Mouse (Mus musculus): Measurements from ENCODE around the gene Il16. TPM values are rescaled to one million over a fixed set of nuclear protein-coding genes. Genes with fewer than 3 reads are reported as not detected.

The Il16 gene
- 1.4 and 1.6 TPM in 2 replicates for polyA plus RNA-seq (2015; fragmentation: Nextera tagmentation; extraction: Ambion mirVana)

DNA sequence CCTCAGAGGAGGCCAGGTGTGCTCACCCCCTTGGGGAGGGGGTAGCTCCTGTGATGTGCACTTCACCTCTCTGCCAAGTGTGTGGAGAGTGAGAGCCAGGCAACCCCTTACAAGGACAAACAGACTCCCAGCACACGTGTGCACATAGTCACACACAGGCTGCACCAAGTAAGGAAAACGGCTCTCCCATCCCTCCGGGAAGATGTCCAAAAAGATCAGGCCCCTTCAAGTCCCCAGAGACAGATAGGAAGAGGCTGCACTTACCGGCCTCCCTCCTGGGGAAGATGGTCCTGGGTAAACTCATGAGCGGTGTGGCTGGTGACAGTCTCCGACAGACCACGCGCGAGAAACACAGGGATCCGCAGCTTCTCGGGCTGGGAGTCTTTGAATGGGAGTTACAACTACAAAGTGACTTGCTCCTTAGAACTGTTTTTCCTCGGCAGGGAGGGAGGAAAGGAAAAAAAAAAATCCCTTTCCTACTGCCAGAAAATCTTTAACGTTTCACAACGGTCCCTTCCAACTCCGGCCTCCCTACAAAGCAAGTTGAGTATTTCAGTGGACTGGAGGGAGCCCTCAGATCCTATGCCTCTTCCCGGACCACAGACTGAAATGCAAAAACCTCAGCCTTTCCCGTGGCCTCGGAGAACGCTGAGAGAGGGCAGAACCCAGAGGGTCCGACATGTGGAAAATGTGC lies at the start of gene Il16:
Il16 (minus strand) TSS at position 314 of the 694 bp plus-strand sequence.
- H3K27me3 ChIP-seq = no peaks in the 10 kb centered on the region
- no peak within 1 kb of the TSS for H3K4me3 ChIP-seq
- no peak within 1 kb of the TSS for H3K9ac ChIP-seq
- ATAC-seq (ENCODE audit: low FRiP score) = no peak
- no peaks in the 10 kb centered on the region for H3K9me3 ChIP-seq
- H3K27ac ChIP-seq = no peak within 1 kb of the TSS
- H3K4me1 ChIP-seq (replicated peaks) = peaks cover 12% of the 10 kb centered on the region
- 51% methylated on average over 20 of the region's 20 CpGs for WGBS
- no peaks in the 10 kb centered on the region for H3K36me3 ChIP-seq
- H3K4me2 ChIP-seq = peak within 1 kb of the TSS; percentile 19

DNA sequence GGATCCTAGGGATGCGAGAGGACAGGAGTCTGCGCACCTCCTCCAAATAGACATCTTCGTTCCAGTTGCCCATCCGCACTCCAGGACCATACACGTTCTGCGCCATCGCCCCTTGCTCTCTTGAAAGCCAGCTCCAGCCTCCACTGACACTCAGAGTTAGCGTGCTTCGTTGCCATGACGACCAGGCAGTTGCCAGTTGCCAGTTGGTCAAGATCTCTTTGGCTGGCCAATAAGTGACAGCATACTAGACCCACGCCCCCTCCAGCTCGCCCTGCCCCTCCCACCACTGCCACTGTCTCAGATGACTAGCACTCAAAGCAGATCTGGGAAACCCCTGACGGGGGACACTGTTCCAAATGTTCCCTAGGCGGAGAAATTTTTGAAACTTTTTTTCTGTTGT lies 49.2 kb upstream of the Il16 start, which contains the start of gene Cfap161:
Cfap161 (minus strand) TSS at position 176 of the 400 bp plus-strand sequence.
- Histone ChIP-seq H3K9ac (peak within 1 kb of the TSS; percentile 46; the same call in 1 of the 2 replicates), H3K4me3 (0 out of 2 replicates have a peak within 1 kb of the TSS, but pooled peaks have one; percentile 4), H3K36me3 (no peaks in the 10 kb centered on the region), H3K27me3 (no peaks in the 10 kb centered on the region), H3K4me2 (peak within 1 kb of the TSS; percentile 46), H3K4me1 (replicated peaks) (peaks cover 8% of the 10 kb centered on the region; the same call in 1 of the 2 replicates), H3K9me3 (no peaks in the 10 kb centered on the region), H3K27ac (no peak within 1 kb of the TSS)
- 5% methylated on average over 14 of the region's 14 CpGs for WGBS
- peak; percentile 95 for ATAC-seq (ENCODE audit: low FRiP score)

DNA sequence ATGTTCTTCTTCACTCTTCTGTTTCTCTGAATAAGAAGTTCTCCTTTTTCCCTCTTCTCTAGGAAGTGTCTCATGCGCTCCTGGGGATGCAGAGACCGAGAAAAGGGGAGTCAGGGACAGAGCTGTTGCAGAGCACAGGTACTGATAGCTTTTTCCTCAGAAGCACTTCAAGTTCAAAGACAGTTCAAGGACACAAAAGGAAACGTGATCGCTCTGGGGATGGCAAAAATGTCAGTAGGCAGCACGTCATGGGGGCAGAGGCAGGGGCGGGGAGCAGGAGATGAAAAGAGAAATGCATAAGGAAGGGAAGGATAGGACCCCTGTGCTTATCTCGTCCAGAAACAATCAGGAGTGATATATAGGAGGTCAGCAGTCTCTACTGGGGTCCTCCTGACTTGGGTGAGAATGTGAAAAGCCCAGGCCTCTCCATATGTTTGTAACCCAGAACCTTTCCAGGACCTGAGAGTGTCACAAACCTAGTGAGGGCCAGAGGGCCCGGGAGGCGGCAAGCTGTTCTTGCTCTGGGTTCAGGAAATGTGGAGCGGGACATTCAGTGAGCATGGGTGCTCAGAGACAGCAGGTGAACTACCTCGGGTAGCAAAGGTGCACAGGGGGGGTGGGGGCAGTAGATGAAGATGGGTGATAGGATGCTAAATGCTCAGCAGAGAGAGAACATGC lies 48.6 kb upstream of the Il16 start:
- WGBS = 43% methylated on average over 11 of the region's 11 CpGs
- no peaks in the 10 kb centered on the region for H3K27me3 ChIP-seq
- no peaks in the 10 kb centered on the region for H3K9me3 ChIP-seq
- H3K4me2 ChIP-seq = peak overlapping the region; percentile 46
- H3K4me3 ChIP-seq = 0 out of 2 replicates have a peak overlapping the region, but pooled peaks have one; percentile 4
- no peaks in the 10 kb centered on the region for H3K36me3 ChIP-seq
- peaks cover 8% of the 10 kb centered on the region; the same call in 1 of the 2 replicates for H3K4me1 ChIP-seq (replicated peaks)
- H3K9ac ChIP-seq = peak overlapping the region; percentile 46; the same call in 1 of the 2 replicates
- ATAC-seq (ENCODE audit: low FRiP score) = peak; percentile 58
- no peak overlapping the region for H3K27ac ChIP-seq

DNA sequence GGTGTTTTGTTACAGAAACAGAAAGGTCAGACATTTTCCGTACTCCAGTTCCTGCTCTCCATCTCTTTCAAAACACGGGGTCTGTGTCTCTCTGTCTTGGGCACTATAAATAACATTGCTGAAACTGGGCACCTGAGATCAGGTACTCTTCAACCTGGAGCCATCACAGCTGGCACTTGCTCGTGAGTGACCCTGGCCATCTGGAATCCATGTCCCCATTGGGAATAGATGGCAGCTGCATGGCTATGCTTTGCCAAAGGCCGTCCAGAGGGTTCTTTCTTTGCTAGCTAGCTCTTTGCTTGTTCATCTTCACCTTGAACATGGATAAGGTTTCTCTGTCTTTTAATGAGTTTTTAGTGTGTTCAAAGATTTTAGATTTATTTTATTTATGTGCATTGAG lies 35.4 kb upstream of the Il16 start:
- H3K9me3 ChIP-seq = no peaks in the 10 kb centered on the region
- no peak overlapping the region for H3K4me2 ChIP-seq
- no peak for ATAC-seq (ENCODE audit: low FRiP score)
- no peak overlapping the region for H3K9ac ChIP-seq
- H3K27me3 ChIP-seq = 0 out of 2 replicates have a peak, but pooled peaks cover 3% of the 10 kb centered on the region
- 78% methylated on average over 4 of the region's 4 CpGs for WGBS
- no peaks in the 10 kb centered on the region for H3K4me1 ChIP-seq (replicated peaks)
- no peak overlapping the region for H3K27ac ChIP-seq
- no peaks in the 10 kb centered on the region for H3K36me3 ChIP-seq
- H3K4me3 ChIP-seq = no peak overlapping the region

DNA sequence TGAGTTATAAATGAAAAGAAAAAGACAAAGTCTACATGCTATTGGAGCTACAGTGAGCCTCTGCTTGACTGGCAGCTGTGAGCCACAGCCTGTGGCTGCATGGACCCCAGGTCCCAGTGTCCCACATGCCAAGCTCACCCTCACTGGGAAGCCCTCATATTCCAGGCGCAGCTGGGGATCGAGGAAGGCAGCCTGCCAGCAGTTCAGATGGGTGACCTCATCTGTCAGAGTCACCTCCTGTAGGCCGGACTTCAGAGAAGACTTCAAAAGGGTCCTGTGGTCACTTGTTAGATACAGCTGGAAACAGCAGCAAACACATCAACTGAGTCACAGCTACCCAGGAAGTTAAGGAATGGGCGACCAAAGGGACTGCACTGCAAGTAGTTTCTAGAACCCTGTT lies 34.5 kb upstream of the Il16 start:
- Histone ChIP-seq H3K4me1 (replicated peaks) (no peaks in the 10 kb centered on the region), H3K9me3 (no peaks in the 10 kb centered on the region), H3K4me3 (no peak overlapping the region), H3K4me2 (no peak overlapping the region), H3K36me3 (no peaks in the 10 kb centered on the region), H3K27ac (no peak overlapping the region), H3K27me3 (0 out of 2 replicates have a peak, but pooled peaks cover 3% of the 10 kb centered on the region), H3K9ac (no peak overlapping the region)
- 76% methylated on average over 4 of the region's 4 CpGs for WGBS
- ATAC-seq (ENCODE audit: low FRiP score) = no peak

DNA sequence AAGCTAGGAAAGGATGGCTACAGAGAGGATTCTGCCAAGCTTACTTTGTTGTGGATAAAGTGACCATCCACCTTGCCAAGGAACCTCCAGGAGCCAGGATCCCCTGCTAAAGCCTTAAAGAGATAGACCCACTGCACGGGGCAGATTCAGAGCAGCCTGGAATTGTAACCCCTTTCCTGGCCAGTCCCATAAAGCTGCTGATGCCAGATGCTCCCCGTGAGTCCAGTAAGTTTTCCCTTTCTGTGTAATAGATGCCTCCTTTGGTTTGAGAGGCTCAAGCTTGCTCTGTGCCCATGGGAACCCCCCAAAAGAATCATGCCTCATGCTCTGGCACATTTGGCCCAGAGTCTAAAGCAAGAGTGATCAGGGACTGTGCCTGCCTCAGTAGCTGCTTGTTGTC lies 33.5 kb upstream of the Il16 start:
- Histone ChIP-seq H3K4me2 (no peak overlapping the region), H3K36me3 (no peaks in the 10 kb centered on the region), H3K27ac (no peak overlapping the region), H3K9ac (no peak overlapping the region), H3K4me3 (no peak overlapping the region), H3K27me3 (0 out of 2 replicates have a peak, but pooled peaks cover 3% of the 10 kb centered on the region), H3K4me1 (replicated peaks) (no peaks in the 10 kb centered on the region), H3K9me3 (no peaks in the 10 kb centered on the region)
- no peak for ATAC-seq (ENCODE audit: low FRiP score)
- 68% methylated on average over 2 of the region's 2 CpGs for WGBS

DNA sequence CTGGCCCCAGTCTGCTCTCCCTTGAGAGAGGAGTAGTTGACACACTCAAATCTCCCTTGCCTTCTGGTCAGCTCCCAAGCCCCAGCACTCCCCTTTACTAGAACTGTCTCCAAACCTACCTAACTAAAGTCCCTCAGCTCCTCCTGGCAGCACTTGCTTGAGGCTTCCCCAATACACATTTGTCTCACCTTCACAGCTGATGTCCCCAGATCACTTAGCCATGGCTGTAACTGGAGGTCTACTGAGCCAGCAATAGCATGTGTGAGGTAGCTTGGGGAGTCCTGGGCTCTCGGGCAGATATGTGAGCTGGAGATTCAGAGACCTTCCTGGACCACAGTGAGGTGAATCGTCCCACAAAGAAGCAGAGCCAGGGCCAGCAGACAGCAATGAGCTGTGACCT lies 33.0 kb upstream of the Il16 start:
- Histone ChIP-seq H3K27ac (no peak overlapping the region), H3K9ac (no peak overlapping the region), H3K4me3 (no peak overlapping the region), H3K4me1 (replicated peaks) (no peaks in the 10 kb centered on the region), H3K27me3 (0 out of 2 replicates have a peak, but pooled peaks cover 3% of the 10 kb centered on the region), H3K9me3 (no peaks in the 10 kb centered on the region), H3K36me3 (no peaks in the 10 kb centered on the region), H3K4me2 (no peak overlapping the region)
- 71% methylated on average over 2 of the region's 2 CpGs for WGBS
- ATAC-seq (ENCODE audit: low FRiP score) = no peak

DNA sequence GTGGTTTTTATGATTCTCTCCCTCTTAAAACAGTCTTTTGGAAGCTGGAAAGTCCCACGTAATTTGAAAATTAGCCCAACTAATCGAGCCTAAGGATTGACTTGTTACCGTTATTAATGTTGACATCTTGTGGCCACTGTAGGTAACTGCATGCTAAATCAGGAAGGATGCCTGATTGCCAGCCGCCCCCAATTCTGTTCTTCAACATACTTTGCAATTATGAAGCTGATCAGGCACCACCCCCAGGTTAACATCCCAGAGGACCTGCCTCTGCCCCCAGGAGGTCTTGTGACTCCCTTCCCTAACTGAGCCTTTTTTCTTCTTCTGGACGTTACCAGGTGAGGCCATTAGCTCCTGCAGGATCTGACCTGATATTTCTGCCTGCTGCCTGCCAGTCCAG lies 29.2 kb upstream of the Il16 start:
- no peak for ATAC-seq (ENCODE audit: low FRiP score)
- Histone ChIP-seq H3K4me2 (no peak overlapping the region), H3K27me3 (0 out of 2 replicates have a peak, but pooled peaks cover 3% of the 10 kb centered on the region), H3K4me3 (no peak overlapping the region), H3K27ac (no peak overlapping the region), H3K9ac (no peak overlapping the region), H3K4me1 (replicated peaks) (no peaks in the 10 kb centered on the region), H3K9me3 (no peaks in the 10 kb centered on the region), H3K36me3 (no peaks in the 10 kb centered on the region)
- 34% methylated on average over 5 of the region's 5 CpGs for WGBS

DNA sequence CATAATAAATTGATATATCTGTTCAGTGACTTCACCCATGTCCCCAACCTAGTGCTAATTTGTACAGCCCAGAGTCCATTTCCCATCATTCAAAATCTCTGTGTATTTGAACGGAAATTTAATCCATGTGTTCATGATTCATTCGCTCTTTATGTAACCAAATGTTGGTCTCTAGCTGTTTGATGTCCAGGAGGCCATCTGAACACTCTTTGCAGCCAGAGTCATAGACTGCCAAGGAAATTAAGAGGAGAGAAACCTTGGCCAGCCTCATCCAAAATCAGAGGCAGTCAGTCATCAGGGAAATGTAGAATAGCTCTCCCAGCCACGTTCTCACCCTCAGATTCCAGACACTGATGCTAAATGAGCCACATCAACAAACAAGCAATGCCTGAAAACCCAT lies 18.1 kb upstream of the Il16 start:
- 74% methylated on average over 3 of the region's 3 CpGs for WGBS
- no peaks in the 10 kb centered on the region for H3K27me3 ChIP-seq

DNA sequence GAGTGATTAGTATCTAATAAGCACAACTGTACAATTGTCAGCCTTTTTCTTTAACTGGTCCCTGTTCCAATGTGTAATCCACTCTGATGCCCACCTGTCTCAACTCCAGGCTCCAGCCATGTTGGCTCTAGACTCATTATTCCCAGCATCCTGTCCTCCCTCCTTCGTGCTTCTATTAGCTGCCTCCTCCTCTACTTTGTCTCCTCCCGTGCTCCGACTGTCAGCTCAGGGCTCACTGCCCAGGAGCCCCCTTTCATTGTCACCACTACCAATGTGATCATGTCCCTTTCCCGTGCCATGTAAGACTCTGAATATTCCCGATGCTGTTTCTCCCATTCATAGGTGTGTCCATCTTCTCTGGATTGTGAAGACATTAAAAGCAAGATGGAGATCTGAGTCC lies 16.8 kb upstream of the Il16 start:
- H3K36me3 ChIP-seq = no peaks in the 10 kb centered on the region

More for the DNA sequence above, 18.1 kb upstream of the Il16 start:
- H3K4me2 ChIP-seq = no peak overlapping the region
- no peak overlapping the region for H3K9ac ChIP-seq
- no peak overlapping the region for H3K27ac ChIP-seq
- H3K4me1 ChIP-seq (replicated peaks) = no peaks in the 10 kb centered on the region
- no peaks in the 10 kb centered on the region for H3K9me3 ChIP-seq
- no peak for ATAC-seq (ENCODE audit: low FRiP score)
- no peak overlapping the region for H3K4me3 ChIP-seq
- H3K36me3 ChIP-seq = no peaks in the 10 kb centered on the region

DNA sequence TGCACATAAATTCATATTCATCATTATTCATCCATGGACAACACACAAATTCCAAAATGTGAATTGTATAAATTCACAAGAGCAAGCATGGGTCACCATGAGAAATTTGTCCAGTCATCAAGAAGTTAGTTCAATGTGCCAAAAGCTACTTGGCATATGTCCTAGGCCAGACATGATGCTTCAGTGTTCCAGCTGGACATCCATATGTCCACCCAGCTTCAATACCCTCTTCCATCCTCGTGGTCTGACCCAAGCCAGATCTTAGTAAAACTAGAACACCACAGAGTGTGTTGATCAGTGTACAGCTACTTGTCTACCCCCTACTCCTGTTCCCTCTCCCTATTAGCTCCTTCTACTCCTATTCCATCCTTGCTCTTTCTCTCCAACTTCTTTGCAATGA lies 5.5 kb upstream of the Il16 start:
- Histone ChIP-seq H3K27me3 (no peaks in the 10 kb centered on the region), H3K4me1 (replicated peaks) (peaks cover 4% of the 10 kb centered on the region; the same call in 1 of the 2 replicates), H3K4me2 (no peak overlapping the region), H3K9ac (no peak overlapping the region), H3K36me3 (no peaks in the 10 kb centered on the region), H3K9me3 (no peaks in the 10 kb centered on the region), H3K4me3 (no peak overlapping the region), H3K27ac (no peak overlapping the region)
- ATAC-seq (ENCODE audit: low FRiP score) = no peak
- WGBS = 71% methylated on average over 1 of the region's 1 CpGs

More for the DNA sequence above, 16.8 kb upstream of the Il16 start:
- H3K9me3 ChIP-seq = no peaks in the 10 kb centered on the region
- no peak overlapping the region for H3K4me2 ChIP-seq
- H3K27ac ChIP-seq = no peak overlapping the region
- WGBS = 81% methylated on average over 5 of the region's 5 CpGs
- no peak overlapping the region for H3K9ac ChIP-seq
- no peak for ATAC-seq (ENCODE audit: low FRiP score)
- no peak overlapping the region for H3K4me3 ChIP-seq
- H3K4me1 ChIP-seq (replicated peaks) = no peaks in the 10 kb centered on the region
- no peaks in the 10 kb centered on the region for H3K27me3 ChIP-seq

DNA sequence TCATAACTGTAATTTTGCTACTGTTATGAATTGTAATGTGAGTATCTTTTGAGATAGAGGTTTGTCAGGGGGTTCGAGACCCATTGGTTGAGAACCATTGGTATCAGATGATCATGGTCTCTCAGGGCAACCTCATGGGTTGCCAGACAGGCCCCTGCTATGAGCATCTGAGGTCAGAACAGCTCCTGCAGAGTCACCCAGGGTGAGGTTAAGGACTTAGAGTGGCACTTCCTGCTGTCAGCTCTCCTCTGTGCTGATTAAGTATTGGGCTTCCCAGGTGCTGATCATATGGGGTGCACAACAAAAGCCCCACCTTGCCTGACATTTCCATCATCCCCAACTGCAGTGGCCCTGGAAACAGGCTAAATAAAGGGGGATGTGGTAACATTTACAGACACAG lies 2.9 kb upstream of the Il16 start:
- no peak for ATAC-seq (ENCODE audit: low FRiP score)
- no peaks in the 10 kb centered on the region for H3K27me3 ChIP-seq
- H3K4me3 ChIP-seq = no peak overlapping the region
- H3K9me3 ChIP-seq = no peaks in the 10 kb centered on the region
- H3K36me3 ChIP-seq = no peaks in the 10 kb centered on the region
- H3K4me2 ChIP-seq = no peak overlapping the region
- peaks cover 12% of the 10 kb centered on the region for H3K4me1 ChIP-seq (replicated peaks)
- WGBS = 77% methylated on average over 1 of the region's 1 CpGs
- H3K27ac ChIP-seq = no peak overlapping the region
- no peak overlapping the region for H3K9ac ChIP-seq
